Mouse (Mus musculus) midbrain, embryonic 11.5 days (tissue): ENCODE results near the gene Fam129b. TPM values are rescaled to one million over a fixed set of nuclear protein-coding genes. Genes with fewer than 3 reads are reported as not detected.
A peak's percentile ranks its signal among the peaks of the same experiment; 100 is the strongest.

Experiments used
- ATAC-seq: fragments of 200-750 bp; cut with Nextera tagmentation; 2 replicates; pipeline ENCODE4 v1.8.0; 2017; ENCODE audit warnings: moderate TSS enrichment, moderate library complexity; ENCODE audit not compliant: low FRiP score
- DNase-seq: peaks from one replicate; pipeline ENCODE4 v3.0.0; 2015; ENCODE audit warnings: low spot score; ENCODE audit errors: missing footprints
- H3K27ac ChIP-seq: fragments of 300-500 bp; sonication (generic); 2 replicates; pipeline ENCODE4 v1.5.1; 2014; ENCODE audit warnings: low read depth, low read length
- H3K27me3 ChIP-seq: fragments of 300-500 bp; sonication (generic); 2 replicates; pipeline ENCODE4 v1.6.1; 2014; ENCODE audit warnings: mild to moderate bottlenecking, low read length, moderate library complexity, mixed read lengths; ENCODE audit not compliant: control insufficient read depth, insufficient read depth
- H3K36me3 ChIP-seq: fragments of 300-500 bp; sonication (generic); 2 replicates; pipeline ENCODE4 v1.6.1; 2014; ENCODE audit warnings: mild to moderate bottlenecking, low read length, moderate library complexity, mixed read lengths; ENCODE audit not compliant: control insufficient read depth, insufficient read depth
- H3K4me1 ChIP-seq: fragments of 300-500 bp; sonication (generic); 2 replicates; pipeline ENCODE4 v1.6.1; 2014; ENCODE audit warnings: low read length; ENCODE audit not compliant: control insufficient read depth, insufficient read depth
- H3K4me2 ChIP-seq: fragments of 300-500 bp; sonication (generic); 2 replicates; pipeline ENCODE4 v1.6.1; 2014; ENCODE audit warnings: mild to moderate bottlenecking, moderate library complexity
- H3K4me3 ChIP-seq: fragments of 300-500 bp; sonication (generic); 2 replicates; pipeline ENCODE4 v1.5.1; 2014; ENCODE audit warnings: low read depth, low read length
- H3K9ac ChIP-seq: fragments of 300-500 bp; sonication (generic); 2 replicates; pipeline ENCODE4 v1.6.1; 2014; ENCODE audit warnings: low read length
- H3K9me3 ChIP-seq: fragments of 300-500 bp; sonication (generic); 2 replicates; pipeline ENCODE4 v1.6.1; 2016; ENCODE audit warnings: low read length; ENCODE audit not compliant: control insufficient read depth
- WGBS: fragments of 180-500 bp; shearing (Covaris S2); extraction: QIAGEN DNeasy Blood & Tissue Kit; methylation state at CpG from one replicate; pipeline ENCODE4 v1.1.7; 2014; 5-methylcytosine and 5-hydroxymethylcytosine counted together
- polyA plus RNA-seq: library from polyadenylated mRNA; unstranded; fragments of >200 nt; fragmentation: Nextera tagmentation; extraction: Ambion mirVana; gene quantifications from 2 replicates; pipeline ENCODE4 v1.2.1, GENCODE M21; 2014

Gene Fam129b
- polyA plus RNA-seq, 1 experiment from 2014 or later, result 10.6 TPM

DNA sequence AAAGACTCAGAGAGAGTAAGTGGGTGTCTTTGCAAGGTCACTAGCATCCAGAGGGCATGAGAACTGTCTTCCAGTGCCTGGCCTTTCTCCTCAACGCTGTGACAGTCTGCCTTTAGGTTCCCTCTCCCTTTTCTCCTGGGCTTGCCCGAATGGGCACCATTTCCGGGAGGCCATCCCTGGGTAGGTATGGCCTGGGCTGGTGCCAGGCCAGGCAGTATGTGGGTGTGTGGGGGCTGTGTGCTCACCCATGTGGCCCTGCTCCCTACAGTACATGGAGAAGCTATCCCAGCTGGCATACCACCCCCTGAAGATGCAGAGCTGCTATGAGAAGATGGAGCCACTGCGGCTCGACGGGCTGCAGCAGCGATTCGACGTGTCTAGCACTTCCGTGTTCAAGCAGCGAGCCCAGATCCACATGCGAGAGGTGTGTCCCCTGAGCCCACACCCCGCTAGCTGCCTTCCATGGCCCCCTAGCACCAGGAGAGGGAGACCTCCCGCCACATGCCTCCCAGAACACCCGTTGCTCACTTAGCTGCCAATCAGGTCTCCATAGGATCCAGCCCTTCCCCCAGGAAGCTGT lies 46.0 kb downstream of the Fam129b start:
- no peak overlapping the region for H3K27ac ChIP-seq
- ATAC-seq, result no peak
- no peak overlapping the region for H3K9ac ChIP-seq
- peak; percentile 23 for DNase-seq
- H3K4me1 ChIP-seq, result no peaks in the 10 kb centered on the region
- H3K36me3 ChIP-seq, result peaks cover 6% of the 10 kb centered on the region; the same call in 1 of the 2 replicates
- no peak overlapping the region for H3K4me2 ChIP-seq
- H3K4me3 ChIP-seq, result no peak overlapping the region
- no peaks in the 10 kb centered on the region for H3K27me3 ChIP-seq
- H3K9me3 ChIP-seq, result no peaks in the 10 kb centered on the region
- WGBS, result 94% methylated on average over 15 of the region's 15 CpGs

DNA sequence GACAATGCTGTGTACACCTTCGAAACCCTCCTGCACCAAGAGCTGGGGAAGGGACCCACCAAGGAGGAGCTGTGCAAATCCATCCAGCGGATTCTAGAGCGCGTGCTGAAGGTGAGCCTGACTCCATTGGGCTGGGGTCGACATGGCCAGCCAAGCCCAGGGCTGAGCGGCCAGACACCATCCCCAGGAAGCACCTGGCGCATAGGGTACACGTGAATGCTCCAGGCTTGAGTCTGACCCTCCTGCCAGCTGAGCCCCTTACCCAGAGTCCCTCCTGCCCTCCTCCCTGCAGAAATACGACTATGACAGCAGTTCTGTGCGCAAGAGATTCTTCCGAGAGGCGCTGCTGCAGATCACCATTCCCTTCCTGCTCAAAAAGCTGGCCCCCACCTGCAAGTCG lies 46.6 kb downstream of the Fam129b start:
- Histone ChIP-seq H3K36me3 (peaks cover 6% of the 10 kb centered on the region; the same call in 1 of the 2 replicates), H3K4me1 (no peaks in the 10 kb centered on the region)

DNA sequence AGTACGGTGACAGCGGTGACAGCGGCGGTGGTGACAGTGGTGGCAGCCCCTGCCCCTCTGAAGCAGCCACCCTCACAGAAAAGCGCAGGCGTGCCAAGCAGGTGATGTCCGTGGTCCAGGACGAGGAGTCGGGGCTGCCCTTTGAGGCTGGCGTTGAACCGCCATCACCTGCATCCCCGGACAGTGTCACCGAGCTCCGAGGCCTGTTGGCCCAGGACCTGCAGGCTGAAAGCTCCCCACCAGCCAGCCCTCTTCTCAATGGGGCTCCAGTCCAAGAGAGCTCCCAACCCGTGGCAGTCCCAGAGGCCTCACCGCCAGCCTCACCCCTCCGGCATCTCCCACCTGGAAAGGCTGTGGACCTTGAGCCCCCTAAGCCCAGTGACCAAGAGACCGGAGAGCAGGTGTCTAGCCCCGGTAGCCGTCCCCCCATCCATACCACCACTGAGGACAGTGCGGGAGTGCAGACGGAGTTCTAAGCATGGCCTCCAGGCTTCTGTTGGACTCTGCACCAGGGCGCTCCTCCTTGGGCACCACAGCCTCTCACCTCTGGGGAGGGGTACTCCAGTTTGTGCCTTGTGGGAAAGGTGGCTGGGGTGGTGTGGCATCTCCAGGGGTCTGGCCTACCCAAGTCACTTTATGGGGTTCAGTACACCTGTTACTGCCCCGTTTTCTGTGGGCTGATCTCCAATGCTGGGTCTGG lies 47.8 kb downstream of the Fam129b start:
- no peaks in the 10 kb centered on the region for H3K9me3 ChIP-seq
- peak; percentile 54 for DNase-seq
- no peak for ATAC-seq
- no peaks in the 10 kb centered on the region for H3K4me1 ChIP-seq
- H3K36me3 ChIP-seq, result peaks cover 6% of the 10 kb centered on the region; the same call in 1 of the 2 replicates
- no peak overlapping the region for H3K9ac ChIP-seq
- no peak overlapping the region for H3K4me3 ChIP-seq
- H3K27ac ChIP-seq, result no peak overlapping the region
- WGBS, result 92% methylated on average over 24 of the region's 24 CpGs
- H3K27me3 ChIP-seq, result no peaks in the 10 kb centered on the region
- H3K4me2 ChIP-seq, result no peak overlapping the region

More for the DNA sequence above, 46.6 kb downstream of the Fam129b start:
- peak; percentile 62 for DNase-seq
- no peak overlapping the region for H3K27ac ChIP-seq
- no peak overlapping the region for H3K9ac ChIP-seq
- H3K4me3 ChIP-seq, result no peak overlapping the region
- H3K27me3 ChIP-seq, result no peaks in the 10 kb centered on the region
- no peaks in the 10 kb centered on the region for H3K9me3 ChIP-seq
- WGBS, result 89% methylated on average over 13 of the region's 13 CpGs
- no peak for ATAC-seq
- H3K4me2 ChIP-seq, result no peak overlapping the region

DNA sequence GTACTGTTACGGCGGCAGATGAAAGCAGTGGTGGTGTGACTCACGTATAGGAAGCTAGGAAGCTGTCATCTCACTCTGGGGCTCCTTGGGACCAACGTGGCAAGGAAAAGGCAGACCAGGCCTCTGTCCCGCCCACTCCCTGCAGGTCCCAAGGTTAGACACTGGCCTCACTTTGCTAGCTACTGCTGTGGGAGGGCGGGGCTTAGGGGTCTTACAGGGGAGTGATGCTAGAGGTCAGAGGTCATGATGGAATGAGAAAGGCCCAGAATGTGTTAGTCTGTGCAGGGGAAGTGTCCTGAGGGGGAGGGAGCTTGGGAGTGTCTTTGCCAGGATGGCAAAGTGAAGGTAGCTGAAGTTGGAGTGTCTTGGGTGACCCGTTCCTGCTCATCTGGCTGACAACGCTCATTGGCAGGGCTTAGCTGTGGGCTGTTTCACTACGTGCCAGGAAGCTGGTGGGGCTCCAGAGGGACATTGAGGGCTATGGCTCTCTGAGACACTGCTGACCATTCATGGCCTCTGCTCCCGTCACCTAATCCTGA lies 48.5 kb downstream of the Fam129b start:
- Histone ChIP-seq H3K4me3 (no peak overlapping the region), H3K36me3 (peaks cover 6% of the 10 kb centered on the region; the same call in 1 of the 2 replicates), H3K4me2 (no peak overlapping the region), H3K4me1 (no peaks in the 10 kb centered on the region), H3K9ac (no peak overlapping the region), H3K27ac (no peak overlapping the region), H3K27me3 (no peaks in the 10 kb centered on the region), H3K9me3 (no peaks in the 10 kb centered on the region)
- ATAC-seq (no peak), DNase-seq (peak; percentile 79)
- 77% methylated on average over 10 of the region's 10 CpGs for WGBS

DNA sequence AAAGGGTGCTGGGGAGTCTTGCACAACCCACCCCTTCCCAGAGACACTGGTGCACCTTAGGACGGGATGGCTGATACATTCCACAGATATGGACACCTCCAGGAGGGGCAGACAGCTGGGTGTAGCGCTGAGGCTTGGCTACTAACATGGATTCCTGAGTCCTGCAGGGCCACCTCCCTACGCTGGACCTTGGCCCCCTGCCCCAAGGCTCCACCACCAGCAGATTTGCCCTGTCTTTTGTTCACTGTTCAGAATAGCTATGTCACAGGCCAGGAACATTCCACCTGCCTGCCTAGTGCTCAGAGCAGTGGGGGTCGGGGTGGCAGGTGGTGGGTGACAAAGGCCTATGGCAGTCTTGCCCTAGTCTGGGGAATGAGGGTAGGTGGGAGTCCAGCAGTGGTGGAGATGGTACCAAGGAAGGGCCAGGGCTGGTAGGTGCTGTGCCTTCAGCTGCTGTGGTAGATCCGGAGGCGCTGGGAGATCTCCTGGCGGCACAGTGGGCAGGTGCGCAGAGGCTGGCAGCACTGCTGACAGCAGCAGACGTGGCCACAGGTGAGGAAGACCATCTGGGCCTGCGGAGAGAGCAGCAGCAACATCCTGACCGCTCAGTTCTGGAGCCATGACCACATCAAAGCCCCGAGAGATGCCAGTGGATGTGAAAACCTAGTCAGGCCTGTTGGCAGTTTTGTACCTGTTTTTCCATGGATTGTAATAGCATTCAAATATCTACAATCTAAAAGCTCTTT lies 50.6 kb downstream of the Fam129b start:
- Histone ChIP-seq H3K36me3 (0 out of 2 replicates have a peak, but pooled peaks cover 4% of the 10 kb centered on the region), H3K27me3 (no peaks in the 10 kb centered on the region), H3K9me3 (no peaks in the 10 kb centered on the region), H3K4me2 (no peak overlapping the region), H3K4me1 (no peaks in the 10 kb centered on the region), H3K9ac (no peak overlapping the region), H3K4me3 (no peak overlapping the region), H3K27ac (no peak overlapping the region)
- DNase-seq, result no peak
- 90% methylated on average over 12 of the region's 12 CpGs for WGBS
- no peak for ATAC-seq

DNA sequence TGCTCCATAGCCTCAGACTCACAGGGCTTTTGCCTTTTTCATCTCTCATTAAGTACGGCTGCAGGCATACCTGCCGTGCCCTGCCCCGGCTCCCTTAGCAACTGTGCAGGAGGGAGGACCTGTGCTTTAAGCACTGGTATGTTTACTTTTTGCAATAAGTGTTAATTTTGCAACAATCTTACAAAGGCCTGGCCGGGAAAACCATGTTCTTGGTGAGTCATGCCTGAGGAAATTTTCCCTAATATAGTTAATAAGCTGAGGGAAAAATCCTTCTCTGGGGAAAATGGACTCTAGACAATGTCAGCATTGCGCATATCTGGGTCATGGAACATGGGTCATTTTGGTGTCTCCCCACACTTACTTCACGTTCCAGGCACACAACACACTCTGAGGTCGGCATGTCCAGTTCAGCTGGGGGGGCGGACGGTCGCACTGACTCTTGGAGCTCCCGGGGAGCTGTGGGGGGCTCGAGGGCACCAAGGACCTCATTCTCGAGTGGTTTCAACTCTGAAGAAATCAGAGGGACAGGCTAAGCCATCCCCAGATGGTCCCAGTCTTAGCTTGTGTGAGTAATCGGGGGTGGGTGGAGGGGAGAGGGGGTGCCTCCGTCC lies 51.8 kb downstream of the Fam129b start:
- H3K9ac ChIP-seq, result no peak overlapping the region
- ATAC-seq (peak; percentile 30), DNase-seq (no peak)
- 0 out of 2 replicates have a peak, but pooled peaks cover under 1% of the 10 kb centered on the region for H3K36me3 ChIP-seq
- WGBS, result 81% methylated on average over 15 of the region's 15 CpGs
- H3K4me3 ChIP-seq, result no peak overlapping the region
- no peaks in the 10 kb centered on the region for H3K27me3 ChIP-seq
- no peak overlapping the region for H3K27ac ChIP-seq
- H3K4me1 ChIP-seq, result no peaks in the 10 kb centered on the region
- H3K4me2 ChIP-seq, result no peak overlapping the region
- no peaks in the 10 kb centered on the region for H3K9me3 ChIP-seq

GRCm38 (mm10) chr2:32928235-32928946 lies 52.5 kb downstream of the Fam129b start:
- H3K4me2 ChIP-seq, result no peak overlapping the region
- no peak overlapping the region for H3K27ac ChIP-seq
- H3K9me3 ChIP-seq, result no peaks in the 10 kb centered on the region
- no peaks in the 10 kb centered on the region for H3K27me3 ChIP-seq
- 33% methylated on average over 10 of the region's 10 CpGs for WGBS
- no peaks in the 10 kb centered on the region for H3K36me3 ChIP-seq
- H3K4me1 ChIP-seq, result no peaks in the 10 kb centered on the region
- H3K9ac ChIP-seq, result no peak overlapping the region
- ATAC-seq (peak; percentile 64), DNase-seq (peak; percentile 91)
- no peak overlapping the region for H3K4me3 ChIP-seq

- Histone ChIP-seq H3K27me3 (no peaks in the 10 kb centered on the region), H3K36me3 (no peaks in the 10 kb centered on the region), H3K4me3 (no peak overlapping the region), H3K9me3 (no peaks in the 10 kb centered on the region), H3K4me1 (no peaks in the 10 kb centered on the region), H3K27ac (no peak overlapping the region), H3K4me2 (no peak overlapping the region), H3K9ac (no peak overlapping the region)
- DNase-seq (no peak), ATAC-seq (no peak)
- WGBS, result 88% methylated on average over 19 of the region's 19 CpGs
Measured at GRCm38 (mm10) chr2:32928947-32929829, 53.3 kb downstream of the Fam129b start.
